Mouse (Mus musculus): ENCODE measurements around the gene Sncg. TPM values are rescaled to one million over a fixed set of nuclear protein-coding genes. Genes with fewer than 3 reads are reported as not detected.

The Sncg gene
- polyA plus RNA-seq, 1 experiment, result 188 TPM

DNA sequence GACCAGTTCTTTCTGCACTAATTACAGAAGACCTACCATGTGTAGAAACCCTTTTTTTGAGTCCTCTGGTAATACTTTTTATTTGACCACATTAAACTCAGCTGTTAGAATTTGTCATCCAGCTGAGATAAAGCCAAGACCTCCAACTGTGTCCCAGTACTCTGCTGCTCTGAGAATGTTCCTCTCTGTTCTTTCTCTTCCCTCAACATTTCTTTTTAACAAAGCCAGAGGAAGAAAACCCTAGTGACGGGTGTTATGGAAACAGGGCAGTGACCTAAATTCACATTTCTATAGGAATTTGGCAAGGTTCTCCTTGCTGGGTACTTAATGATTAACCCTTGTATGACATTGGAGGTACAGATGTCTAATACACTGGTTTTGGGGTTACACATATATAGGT lies 35.1 kb downstream of the Sncg start:
- no peak overlapping the region for H3K27ac ChIP-seq (replicated peaks; ENCODE audit: low read depth, low read length)
- H3K4me3 ChIP-seq (ENCODE audit: insufficient read depth, low read depth, low read length), result no peak overlapping the region
- no peaks in the 10 kb centered on the region for H3K4me1 ChIP-seq (ENCODE audit: control insufficient read depth, insufficient read depth, insufficient read length, low read length)

DNA sequence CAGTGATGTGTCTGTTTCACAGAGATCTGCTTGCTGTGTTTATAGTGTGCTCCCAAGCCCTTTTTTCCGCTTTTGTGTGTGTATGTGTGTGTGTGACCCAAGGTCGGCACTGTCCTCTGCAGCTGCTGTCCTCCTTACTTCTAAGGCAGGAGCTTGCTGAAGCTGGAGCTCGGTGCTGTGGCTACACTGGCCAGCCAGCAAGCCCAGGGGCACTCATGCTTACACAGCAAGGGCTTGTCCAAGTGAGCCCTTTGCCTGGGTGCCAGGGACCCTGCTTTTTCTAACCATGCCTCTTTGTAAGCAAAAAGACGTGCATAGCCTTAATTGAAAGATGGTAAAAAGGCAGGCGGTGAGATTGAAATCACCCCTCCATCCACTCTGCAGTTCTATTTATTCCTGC lies 42.1 kb downstream of the Sncg start:
- H3K4me1 ChIP-seq (ENCODE audit: control insufficient read depth, insufficient read depth, insufficient read length, low read length), result no peaks in the 10 kb centered on the region
- no peak overlapping the region for H3K4me3 ChIP-seq (ENCODE audit: insufficient read depth, low read depth, low read length)
- no peak overlapping the region for H3K27ac ChIP-seq (replicated peaks; ENCODE audit: low read depth, low read length)

DNA sequence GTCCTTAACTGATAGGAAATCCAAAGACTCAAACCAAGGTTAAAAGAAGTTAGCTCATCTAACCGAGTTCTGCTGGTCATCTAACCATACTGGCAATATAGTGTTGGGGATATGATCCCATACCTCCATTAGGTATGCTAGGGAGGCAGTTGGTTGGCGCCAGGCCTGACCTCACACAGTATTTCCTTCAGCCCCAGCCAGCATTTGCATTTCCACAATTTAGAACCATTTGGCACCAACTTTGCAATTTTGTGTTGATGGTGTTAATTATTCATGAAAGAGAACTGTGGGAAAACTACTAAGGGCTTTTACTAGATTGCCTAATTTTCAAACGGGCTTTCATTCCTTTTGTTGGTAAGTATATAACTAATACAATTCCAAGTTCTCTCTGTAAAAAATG lies 42.7 kb downstream of the Sncg start:
- Histone ChIP-seq H3K27ac (replicated peaks; ENCODE audit: low read depth, low read length) (no peak overlapping the region), H3K4me3 (ENCODE audit: insufficient read depth, low read depth, low read length) (no peak overlapping the region), H3K4me1 (ENCODE audit: control insufficient read depth, insufficient read depth, insufficient read length, low read length) (no peaks in the 10 kb centered on the region)

DNA sequence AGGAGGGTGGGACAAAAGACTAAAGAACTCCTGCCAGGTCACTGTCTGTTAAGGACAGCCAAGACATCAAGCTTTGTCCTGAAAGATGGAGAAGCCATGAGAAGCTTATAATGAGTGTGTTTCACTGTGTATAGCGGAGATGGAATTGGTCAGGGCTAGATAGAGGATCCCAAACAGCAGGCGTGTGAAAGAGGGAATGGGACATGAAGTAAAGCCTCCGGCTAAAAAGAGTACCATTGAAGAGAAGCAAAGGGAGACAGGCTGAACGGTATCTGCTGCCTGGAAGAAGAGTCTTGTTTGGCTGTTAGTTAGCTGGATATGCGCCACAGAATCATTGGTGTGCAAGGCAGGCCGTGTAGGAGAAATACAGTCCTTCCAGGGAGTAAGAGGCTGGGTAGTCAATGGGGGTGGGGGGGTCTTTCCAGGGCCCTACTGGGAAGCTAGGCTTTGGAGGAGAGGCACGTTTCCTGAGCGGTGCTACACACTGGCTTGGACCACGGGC lies 43.9 kb downstream of the Sncg start:
- Histone ChIP-seq H3K27ac (replicated peaks; ENCODE audit: low read depth, low read length) (no peak overlapping the region), H3K4me1 (ENCODE audit: control insufficient read depth, insufficient read depth, insufficient read length, low read length) (no peaks in the 10 kb centered on the region), H3K4me3 (ENCODE audit: insufficient read depth, low read depth, low read length) (no peak overlapping the region)

DNA sequence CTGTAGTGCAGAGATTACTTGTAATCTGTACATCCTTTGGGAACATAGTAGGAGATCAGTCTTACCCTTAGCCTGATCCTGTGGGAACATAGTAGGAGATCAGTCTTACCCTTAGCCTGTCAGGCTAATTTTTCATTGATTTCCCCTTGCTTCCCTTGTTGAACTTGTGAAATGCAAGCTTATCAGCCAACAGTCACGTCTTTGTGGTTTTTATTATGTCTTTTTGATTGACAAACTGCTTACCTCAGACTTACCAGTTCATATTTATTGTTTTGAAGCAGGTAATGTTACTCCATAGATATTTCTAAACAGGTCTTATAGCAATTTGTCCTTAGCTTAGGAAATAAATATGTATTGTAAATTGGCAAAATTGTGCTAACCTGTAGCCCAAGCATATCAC lies 47.0 kb downstream of the Sncg start:
- H3K4me3 ChIP-seq (ENCODE audit: insufficient read depth, low read depth, low read length), result no peak overlapping the region
- no peak overlapping the region for H3K27ac ChIP-seq (replicated peaks; ENCODE audit: low read depth, low read length)
- no peaks in the 10 kb centered on the region for H3K4me1 ChIP-seq (ENCODE audit: control insufficient read depth, insufficient read depth, insufficient read length, low read length)

DNA sequence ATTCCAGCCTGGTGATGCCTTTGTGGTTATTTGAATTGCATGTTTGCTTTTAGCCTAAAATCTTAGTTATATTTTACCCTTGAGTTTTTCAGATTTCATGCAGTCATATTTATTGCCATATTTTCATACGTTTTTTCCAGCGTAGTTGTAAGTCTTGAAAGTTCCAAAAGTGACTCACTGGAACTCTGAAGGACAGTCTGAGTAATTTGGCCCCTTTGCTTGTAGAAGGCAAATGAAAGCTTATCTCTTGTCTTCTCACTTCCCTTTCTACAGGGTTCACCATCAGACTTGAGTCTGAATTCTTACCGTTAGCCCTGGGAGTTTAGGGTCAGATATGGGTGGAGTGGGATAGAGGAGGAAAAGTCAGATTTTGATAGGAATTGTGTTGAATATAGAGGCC lies 48.0 kb downstream of the Sncg start:
- Histone ChIP-seq H3K27ac (replicated peaks; ENCODE audit: low read depth, low read length) (no peak overlapping the region), H3K4me3 (ENCODE audit: insufficient read depth, low read depth, low read length) (no peak overlapping the region), H3K4me1 (ENCODE audit: control insufficient read depth, insufficient read depth, insufficient read length, low read length) (no peaks in the 10 kb centered on the region)

DNA sequence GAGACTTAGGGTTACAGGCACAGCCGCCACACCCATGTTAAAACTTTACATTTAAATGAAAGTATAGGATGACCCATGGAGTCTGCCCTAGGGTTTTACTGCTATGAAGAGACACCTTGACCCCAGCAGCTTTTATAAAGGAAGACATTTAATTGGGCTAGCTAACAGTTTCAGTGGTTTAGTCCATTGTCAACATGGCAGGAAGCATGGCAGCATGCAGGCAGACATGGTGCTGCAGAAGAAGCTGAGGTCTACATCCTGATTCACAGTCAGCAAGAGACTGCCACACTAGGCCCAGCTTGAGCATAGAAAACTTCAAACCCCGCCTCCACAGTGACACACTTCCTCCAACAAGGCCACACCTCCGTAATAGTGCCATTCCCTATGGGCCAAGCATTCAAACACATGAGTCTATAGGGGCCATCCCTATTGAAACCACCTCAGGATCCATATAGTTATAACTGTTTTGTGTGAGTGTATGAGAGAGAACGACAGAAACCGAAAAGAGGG lies 51.0 kb downstream of the Sncg start:
- Histone ChIP-seq H3K4me1 (ENCODE audit: control insufficient read depth, insufficient read depth, insufficient read length, low read length) (no peaks in the 10 kb centered on the region), H3K27ac (replicated peaks; ENCODE audit: low read depth, low read length) (no peak overlapping the region), H3K4me3 (ENCODE audit: insufficient read depth, low read depth, low read length) (no peak overlapping the region)

Other genes with a start within 250 kb of the Sncg start
- not detected in 2 replicates for gene Npy4r, start 222.3 kb downstream of the Sncg start, polyA plus RNA-seq (2012; ENCODE audit: insufficient read depth, insufficient read length, missing spikeins)
- gene Gprin2, start 173.1 kb downstream of the Sncg start, polyA plus RNA-seq (2012; ENCODE audit: insufficient read depth, insufficient read length, missing spikeins), result 0.12 and 1.2 TPM in 2 replicates
- 0.29 TPM in 1 of 2 replicates, not detected in the other for gene Syt15, start 155.2 kb downstream of the Sncg start, polyA plus RNA-seq (2012; ENCODE audit: insufficient read depth, insufficient read length, missing spikeins)
- 6.3 and 9.9 TPM in 2 replicates for gene Shld2, start 64.3 kb downstream of the Sncg start, polyA plus RNA-seq (2012; ENCODE audit: insufficient read depth, insufficient read length, missing spikeins)
- gene Glud1, start 64.1 kb downstream of the Sncg start, polyA plus RNA-seq (2012; ENCODE audit: insufficient read depth, insufficient read length, missing spikeins), result 115 and 160 TPM in 2 replicates
- gene Fam25c, start 19.4 kb downstream of the Sncg start, polyA plus RNA-seq (2012; ENCODE audit: insufficient read depth, insufficient read length, missing spikeins), result 2.9 TPM in 1 of 2 replicates, not detected in the other
- gene Mmrn2, start 676 bp upstream of the Sncg start, polyA plus RNA-seq (2012; ENCODE audit: insufficient read depth, insufficient read length, missing spikeins), result 5.0 and 12.8 TPM in 2 replicates
- gene Bmpr1a, start 128.6 kb upstream of the Sncg start, polyA plus RNA-seq (2012; ENCODE audit: insufficient read depth, insufficient read length, missing spikeins), result 20.5 and 21.8 TPM in 2 replicates
- gene 9230112D13Rik, start 148.0 kb upstream of the Sncg start, polyA plus RNA-seq (2012; ENCODE audit: insufficient read depth, insufficient read length, missing spikeins), result not detected in 2 replicates
- 12.4 and 28.6 TPM in 2 replicates for gene Ldb3, start 213.9 kb upstream of the Sncg start, polyA plus RNA-seq (2012; ENCODE audit: insufficient read depth, insufficient read length, missing spikeins)
- not detected in 2 replicates for gene Opn4, start 225.4 kb upstream of the Sncg start, polyA plus RNA-seq (2012; ENCODE audit: insufficient read depth, insufficient read length, missing spikeins)

All from brown adipose tissue, adult 24 weeks (tissue).